Mouse (Mus musculus) liver, adult 10 weeks (tissue): ENCODE measurements around the gene Kifc5b. TPM values are rescaled to one million over a fixed set of nuclear protein-coding genes. Genes with fewer than 3 reads are reported as not detected.

Source experiments
- polyA plus RNA-seq: library from polyadenylated mRNA; stranded (reverse); fragments of 350-450 nt; fragmentation: Illumina TruSeq; extraction: RNeasy Lipid Tissue Mini Kit (QIAGEN cat#74804); gene quantifications from one replicate; pipeline ENCODE4 v1.2.3, GENCODE M21; 2014; ENCODE audit warnings: low read depth, low replicate concordance

The Kifc5b gene
- polyA plus RNA-seq = not detected

DNA sequence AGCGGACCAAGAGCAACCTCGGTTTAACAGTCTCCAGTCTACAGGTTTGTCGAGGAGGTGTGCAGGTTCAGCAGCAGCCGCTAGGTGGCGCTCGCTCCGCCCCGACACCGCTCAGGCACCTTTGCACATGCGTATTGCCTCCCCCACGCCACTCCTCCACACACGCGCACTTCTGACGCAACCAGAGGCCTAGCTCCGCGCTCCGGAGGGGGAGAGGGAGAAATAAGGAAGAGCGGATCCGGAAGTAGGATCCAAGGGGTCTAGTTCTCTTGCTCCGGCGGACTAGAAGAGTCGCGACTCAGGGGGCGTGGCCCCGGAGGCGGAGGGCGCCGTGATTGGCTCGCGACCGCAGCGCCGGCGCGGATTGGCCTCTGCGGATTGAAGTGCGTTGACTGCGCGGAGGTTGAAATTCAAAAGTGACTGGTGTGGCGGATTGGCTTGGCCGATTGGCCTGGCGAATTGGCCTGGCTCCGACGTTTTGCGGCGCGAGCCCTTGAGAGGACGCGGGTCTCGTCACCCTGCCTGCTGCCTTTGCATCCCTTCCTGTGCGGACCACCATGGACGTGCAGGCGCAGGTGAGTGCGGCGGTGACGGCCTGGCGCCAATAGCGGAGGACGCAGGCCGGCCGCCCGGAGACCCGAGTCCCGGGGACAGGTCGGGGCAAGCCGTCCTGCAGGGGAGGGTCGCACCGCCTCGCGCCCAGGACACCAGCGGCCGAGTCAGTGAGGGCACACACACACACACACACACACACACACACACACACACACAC is at the start of gene Kifc5b:
Gene Kifc5b (plus strand): TSS at position 381 of the 772 bp plus-strand sequence.

DNA sequence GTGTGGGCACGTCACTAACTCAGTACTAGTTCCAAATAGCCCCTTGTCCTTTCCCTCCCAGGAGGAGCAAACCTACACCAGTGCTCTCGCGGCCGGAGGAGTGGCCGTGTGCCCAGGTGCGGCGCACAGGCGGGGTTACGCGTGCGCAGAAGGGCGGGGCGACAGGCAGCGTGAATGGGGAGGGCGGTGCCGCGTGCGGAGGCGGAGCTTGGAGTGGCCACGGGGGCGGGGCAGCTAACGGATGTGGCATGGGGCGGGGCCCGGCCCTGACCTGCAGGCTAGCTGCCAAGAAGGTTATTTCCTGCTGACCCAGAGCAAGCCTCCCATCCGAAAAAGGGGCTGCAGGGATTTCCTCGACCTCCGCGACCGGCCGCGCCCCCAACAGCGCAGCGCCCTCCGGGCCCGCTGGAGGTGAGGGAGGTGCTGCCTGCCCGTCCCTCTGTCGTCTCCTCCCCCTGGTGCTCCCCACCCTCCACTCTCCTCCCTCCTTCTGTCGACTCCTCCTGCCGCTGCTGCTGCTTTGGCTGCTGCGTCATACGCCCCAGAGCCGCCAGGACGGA is 16.0 kb downstream of the Kifc5b start, which contains the start of gene Phf1:
Gene Phf1 (plus strand): TSS at position 214 of the 560 bp plus-strand sequence.

DNA sequence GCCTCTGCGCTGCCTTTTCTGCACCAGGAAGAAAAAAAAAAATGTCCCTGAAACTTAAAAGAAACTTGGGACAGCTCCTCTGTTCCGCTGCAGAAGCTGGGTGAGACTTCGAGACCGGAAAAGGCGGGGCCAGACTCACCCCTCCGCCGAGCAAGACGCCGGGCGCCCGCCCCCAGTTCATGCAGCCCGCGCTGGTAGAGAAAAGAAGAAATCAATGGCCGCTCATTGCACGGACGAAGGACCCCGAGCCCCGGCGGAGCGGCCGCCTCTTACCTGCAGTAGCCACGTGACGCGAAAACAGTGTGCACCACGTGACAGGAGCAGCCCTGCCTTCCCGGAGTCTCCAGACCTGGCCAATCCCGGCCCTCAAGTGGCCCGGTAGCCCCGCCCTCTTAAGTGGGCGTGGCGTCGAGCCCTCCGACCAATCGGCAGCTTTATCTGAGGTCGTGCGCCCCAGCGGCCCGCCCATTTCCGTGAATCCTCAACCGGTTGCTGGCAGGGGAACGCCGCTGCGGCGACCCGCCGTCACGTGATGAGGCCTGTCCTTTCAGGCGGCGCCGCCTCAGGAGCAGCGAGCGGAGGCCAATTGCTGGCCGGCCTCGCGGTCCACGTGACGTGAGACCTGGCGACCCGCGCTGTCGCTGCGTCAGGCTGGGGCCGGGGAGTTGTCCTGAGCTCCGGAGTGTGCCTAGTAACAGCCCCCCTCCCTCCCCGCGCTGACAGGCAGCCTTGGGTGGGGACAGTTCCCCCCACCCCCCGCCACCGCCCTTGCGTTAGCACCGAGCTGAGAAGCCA is 22.5 kb downstream of the Kifc5b start, which contains the start of gene Cuta:
Gene Cuta (minus strand): TSS at position 392 of the 795 bp plus-strand sequence.

DNA sequence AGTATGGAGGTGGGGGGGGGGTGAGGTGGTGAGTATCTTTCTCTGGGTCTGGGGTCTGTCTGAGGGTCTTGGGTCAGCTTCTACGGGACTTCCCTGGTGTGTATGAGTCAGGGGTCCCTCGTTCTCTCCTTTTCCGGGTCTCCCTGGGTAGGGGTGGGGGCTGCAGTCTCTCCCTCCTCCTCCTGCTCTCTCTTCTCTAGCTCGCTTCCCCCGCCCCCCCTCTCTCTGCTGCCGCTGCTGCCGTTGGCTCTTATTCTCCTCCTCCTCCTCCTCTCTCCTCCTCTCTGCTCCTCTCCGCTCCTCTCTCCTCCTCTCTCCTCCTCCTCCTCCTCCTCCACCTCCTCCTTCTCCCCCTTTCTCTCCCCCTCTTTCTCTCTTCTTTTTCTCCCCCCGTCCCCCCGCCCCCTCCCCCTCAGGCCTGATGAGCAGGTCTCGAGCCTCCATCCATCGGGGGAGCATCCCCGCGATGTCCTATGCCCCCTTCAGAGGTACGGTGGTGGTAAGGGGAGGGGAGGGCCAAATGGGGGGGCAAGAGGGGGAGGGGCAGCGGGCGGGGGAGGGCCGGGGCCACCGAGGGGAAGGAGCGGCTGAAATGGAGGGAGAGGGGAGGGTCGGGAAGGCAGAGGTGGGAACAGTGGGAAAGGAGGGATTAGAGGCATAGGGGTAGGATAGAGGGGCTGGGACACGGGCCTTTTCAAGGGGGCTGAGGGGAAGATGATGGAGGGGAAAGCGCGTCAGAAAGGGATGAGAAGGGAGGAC is 24.3 kb downstream of the Kifc5b start, which contains the start of gene Syngap1:
Gene Syngap1 (plus strand): TSS at position 223 of the 759 bp plus-strand sequence.

DNA sequence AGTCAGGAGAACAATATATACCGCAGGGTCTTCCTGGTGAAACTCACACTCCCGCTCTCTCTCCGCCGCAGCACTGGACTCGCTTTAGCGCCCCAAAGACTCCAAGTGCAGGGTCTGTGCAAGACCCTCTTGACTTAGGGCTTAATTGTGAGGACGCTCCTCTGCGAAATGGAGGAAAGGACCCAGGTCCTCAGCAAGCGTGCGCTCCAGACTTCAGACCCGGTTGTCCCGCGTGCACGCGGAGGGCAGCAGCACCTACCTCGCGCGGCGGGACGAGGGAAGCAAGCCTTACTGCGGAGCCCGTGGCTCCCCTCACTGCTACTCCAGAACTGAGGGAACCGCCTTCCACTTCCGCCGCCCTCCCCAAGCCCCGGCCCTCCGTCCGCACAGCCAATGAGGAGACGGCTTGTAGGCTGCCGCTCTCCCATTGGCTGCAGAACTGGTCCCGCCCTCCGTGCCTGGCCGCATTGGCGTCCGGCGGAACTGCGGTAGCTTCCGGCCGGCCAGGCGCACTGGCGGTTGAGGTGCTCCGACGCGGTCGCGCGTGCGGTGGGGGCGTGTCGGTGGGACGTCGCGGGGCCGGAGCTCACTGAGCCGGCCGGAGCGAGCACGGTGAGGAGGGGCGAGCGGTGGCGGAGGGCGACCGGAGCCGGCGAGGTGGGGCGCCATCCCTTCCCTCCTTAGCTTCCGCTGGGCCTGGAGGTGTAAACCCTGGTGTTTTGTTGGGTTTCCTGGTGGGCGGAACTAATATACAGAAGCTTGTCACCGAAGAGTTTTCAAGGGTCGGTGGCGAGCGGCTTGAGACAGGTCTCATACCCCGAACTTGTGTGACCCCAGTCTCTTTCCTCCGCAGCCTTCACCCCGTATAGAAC is 56.0 kb downstream of the Kifc5b start, which contains the start of gene Zbtb9:
Gene Zbtb9 (plus strand): TSS at position 465 of the 872 bp plus-strand sequence.

Other genes with a start within 250 kb of the Kifc5b start
- gene Crebrf, start 201.4 kb upstream of the Kifc5b start, polyA plus RNA-seq = 19.5 TPM
- gene Bnip1, start 136.0 kb upstream of the Kifc5b start, polyA plus RNA-seq = 15.7 TPM
- not detected for gene Nkx2-5, start 72.1 kb upstream of the Kifc5b start, polyA plus RNA-seq
- gene Phf1, start 16.0 kb downstream of the Kifc5b start, polyA plus RNA-seq = 1.9 TPM
- gene Cuta, start 22.5 kb downstream of the Kifc5b start, polyA plus RNA-seq = 20.1 TPM
- gene Syngap1, start 24.2 kb downstream of the Kifc5b start, polyA plus RNA-seq = 0.29 TPM
- 5.8 TPM for gene Zbtb9, start 56.1 kb downstream of the Kifc5b start, polyA plus RNA-seq
- 1.5 TPM for gene Bak1, start 111.9 kb downstream of the Kifc5b start, polyA plus RNA-seq
- gene Itpr3, start 140.2 kb downstream of the Kifc5b start, polyA plus RNA-seq = 0.08 TPM
- 12.9 TPM for gene Uqcc2, start 216.8 kb downstream of the Kifc5b start, polyA plus RNA-seq